Mouse (Mus musculus): Measurements from ENCODE around the gene Jph2. TPM values are rescaled to one million over a fixed set of nuclear protein-coding genes. Genes with fewer than 3 reads are reported as not detected.

The Jph2 gene
- total RNA-seq, 2 experiments from 2014 or later, result 424 to 437 TPM

- no peak overlapping the region for H3K27ac ChIP-seq
- TF ChIP-seq CTCF (IDR thresholded peaks at IDR 0.05), result no peak
- no peak overlapping the region for H3K4me3 ChIP-seq
- DNase-seq, result no peak
- intact Hi-C loops (cut with DNase I), result no loop called here
These were observed 74.6 kb downstream of the Jph2 start for GRCm38 (mm10) chr2:163323163-163323562.

GRCm38 (mm10) chr2:163318777-163319176 lies 79.0 kb downstream of the Jph2 start:
- H3K27ac ChIP-seq, result no peak overlapping the region
- no peak for DNase-seq
- TF ChIP-seq CTCF (IDR thresholded peaks at IDR 0.05), result peak; percentile 12; the same call in 1 of the 2 replicates
- H3K4me3 ChIP-seq, result no peak overlapping the region
- intact Hi-C loops (cut with DNase I), result loop anchor here (10.0 kb wide), 1 partner anchor 114 kb away; the partner anchor contains the start of gene Tox2

GRCm38 (mm10) chr2:163317281-163317680 lies 80.5 kb downstream of the Jph2 start:
- Histone ChIP-seq H3K4me3 (no peak overlapping the region), H3K27ac (no peak overlapping the region)
- no peak for DNase-seq
- no peak for TF ChIP-seq CTCF (IDR thresholded peaks at IDR 0.05)
- intact Hi-C loops (cut with DNase I), result loop anchor here (10.0 kb wide), 1 partner anchor 112 kb away; the partner anchor contains the start of gene Tox2

GRCm38 (mm10) chr2:163310163-163310688 lies 87.6 kb downstream of the Jph2 start:
- Histone ChIP-seq H3K27ac (no peak overlapping the region), H3K4me3 (no peak overlapping the region)
- TF ChIP-seq CTCF (IDR thresholded peaks at IDR 0.05), result no peak
- intact Hi-C loops (cut with DNase I), result loop anchor here (10.0 kb wide), 1 partner anchor 105 kb away; the partner anchor contains the start of gene Tox2
- no peak for DNase-seq

GRCm38 (mm10) chr2:163309376-163309775 lies 88.4 kb downstream of the Jph2 start:
- TF ChIP-seq CTCF (IDR thresholded peaks at IDR 0.05), result no peak
- intact Hi-C loops (cut with DNase I), result no loop called here
- DNase-seq, result no peak
- Histone ChIP-seq H3K4me3 (no peak overlapping the region), H3K27ac (no peak overlapping the region)

GRCm38 (mm10) chr2:163303037-163303436 lies 94.8 kb downstream of the Jph2 start:
- DNase-seq, result no peak
- no peak for TF ChIP-seq CTCF (IDR thresholded peaks at IDR 0.05)
- H3K27ac ChIP-seq, result no peak overlapping the region
- intact Hi-C loops (cut with DNase I), result no loop called here
- H3K4me3 ChIP-seq, result no peak overlapping the region

- intact Hi-C loops (cut with DNase I), result no loop called here
- H3K4me3 ChIP-seq, result no peak overlapping the region
- H3K27ac ChIP-seq, result no peak overlapping the region
- TF ChIP-seq CTCF (IDR thresholded peaks at IDR 0.05), result no peak
- DNase-seq, result no peak
These were observed 96.2 kb downstream of the Jph2 start for GRCm38 (mm10) chr2:163301641-163302040.

GRCm38 (mm10) chr2:163300069-163301060 lies 97.4 kb downstream of the Jph2 start:
- no peak for DNase-seq
- H3K27ac ChIP-seq, result no peak overlapping the region
- no peak for TF ChIP-seq CTCF (IDR thresholded peaks at IDR 0.05)
- intact Hi-C loops (cut with DNase I), result no loop called here
- H3K4me3 ChIP-seq, result no peak overlapping the region

- no peak for DNase-seq
- no peak for TF ChIP-seq CTCF (IDR thresholded peaks at IDR 0.05)
- no peak overlapping the region for H3K27ac ChIP-seq
- intact Hi-C loops (cut with DNase I), result no loop called here
- no peak overlapping the region for H3K4me3 ChIP-seq
These were observed 100.7 kb downstream of the Jph2 start for GRCm38 (mm10) chr2:163296999-163297630.

- H3K27ac ChIP-seq, result no peak overlapping the region
- intact Hi-C loops (cut with DNase I), result no loop called here
- H3K4me3 ChIP-seq, result peak overlapping the region; percentile 39
These were observed 108.9 kb downstream of the Jph2 start for GRCm38 (mm10) chr2:163288881-163289379.

More at GRCm38 (mm10) chr2:163288881-163289379, 108.9 kb downstream of the Jph2 start:
- DNase-seq, result peak; percentile 33
- no peak for TF ChIP-seq CTCF (IDR thresholded peaks at IDR 0.05)

Other genes with a start within 250 kb of the Jph2 start
- under 1 TPM; 0.28 to 0.31 TPM for gene Tox2, start 194.9 kb downstream of the Jph2 start, total RNA-seq (2021)
- gene Oser1, start 26.7 kb upstream of the Jph2 start, total RNA-seq (2021), result 10 to 100 TPM; 32.4 to 38.2 TPM
- gene Gdap1l1, start 40.5 kb upstream of the Jph2 start, total RNA-seq (2021), result not detected
- gene Fitm2, start 74.6 kb upstream of the Jph2 start, total RNA-seq (2021), result 100 to 1,000 TPM in 1 of 2 experiments, 10 to 100 TPM in 1; 73.8 to 106 TPM
- gene R3hdml, start 94.3 kb upstream of the Jph2 start, total RNA-seq (2021), result not detected
- not detected for gene Hnf4a, start 108.8 kb upstream of the Jph2 start, total RNA-seq (2021)
- gene Ttpal, start 204.3 kb upstream of the Jph2 start, total RNA-seq (2021), result 1 to 10 TPM; 3.4 to 5.3 TPM
- 100 to 1,000 TPM; 118 to 147 TPM for gene Serinc3, start 247.1 kb upstream of the Jph2 start, total RNA-seq (2021)